Mouse (Mus musculus): ENCODE results near the gene Pef1.

GRCm38 (mm10) chr4:130120752-130121151, 18.4 kb downstream of the Pef1 start:
- TF ChIP-seq CTCF (IDR thresholded peaks at IDR 0.05; ENCODE audit: extremely low read depth, insufficient read depth, insufficient read length, insufficient replicate concordance) (no peak), POLR2A (IDR thresholded peaks at IDR 0.05; ENCODE audit: low read depth, low read length) (no peak)

Data from spleen, adult 2 months (tissue).